Mouse (Mus musculus) lung, postnatal 0 days (tissue): ENCODE results near the gene Iqsec1. TPM values are rescaled to one million over a fixed set of nuclear protein-coding genes. Genes with fewer than 3 reads are reported as not detected.

Experiments used
- ATAC-seq: fragments of 200-750 bp; cut with Nextera tagmentation; 2 replicates; pipeline ENCODE4 v1.8.0; 2017; ENCODE audit warnings: moderate library complexity
- DNase-seq: peaks from one replicate; pipeline ENCODE4 v3.0.0-alpha.2; 2016; ENCODE audit warnings: low spot score
- H3K27ac ChIP-seq: fragments of 300-500 bp; sonication (generic); 2 replicates; pipeline ENCODE4 v1.5.1; 2014; ENCODE audit warnings: antibody characterized with exemption, mild to moderate bottlenecking, low read length, mixed read lengths
- H3K27me3 ChIP-seq: fragments of 300-500 bp; sonication (generic); replicated peaks from 2 replicates; pipeline ENCODE4 v1.6.1; 2014; ENCODE audit warnings: low read length, mixed read lengths; ENCODE audit not compliant: insufficient read depth
- H3K36me3 ChIP-seq: fragments of 300-500 bp; sonication (generic); 2 replicates; pipeline ENCODE4 v1.6.1; 2014; ENCODE audit warnings: low read length, mixed read lengths; ENCODE audit not compliant: insufficient read depth
- H3K4me1 ChIP-seq: fragments of 300-500 bp; sonication (generic); 2 replicates; pipeline ENCODE4 v1.6.1; 2014; ENCODE audit warnings: antibody characterized with exemption, low read depth, low read length, mixed read lengths; ENCODE audit not compliant: insufficient read depth
- H3K4me2 ChIP-seq: fragments of 300-500 bp; sonication (generic); replicated peaks from 2 replicates; pipeline ENCODE4 v1.6.1; 2014; ENCODE audit warnings: low read depth, mild to moderate bottlenecking, low read length, moderate library complexity, mixed read lengths
- H3K4me3 ChIP-seq: fragments of 300-500 bp; sonication (generic); 2 replicates; pipeline ENCODE4 v1.5.1; 2014; ENCODE audit warnings: low read depth, low read length
- H3K9ac ChIP-seq: fragments of 300-500 bp; sonication (generic); replicated peaks from 2 replicates; pipeline ENCODE4 v1.6.1; 2014; ENCODE audit warnings: low read depth, mild to moderate bottlenecking
- H3K9me3 ChIP-seq: fragments of 300-500 bp; sonication (generic); 2 replicates; pipeline ENCODE4 v1.6.1; 2016; ENCODE audit warnings: low read length, mixed read lengths
- CTCF ChIP-seq: IDR thresholded peaks from 2 replicates; pipeline ENCODE4 v1.5.1; 2016; ENCODE audit warnings: antibody characterized with exemption, mild to moderate bottlenecking
- EP300 ChIP-seq: IDR thresholded peaks from 2 replicates; pipeline ENCODE4 v1.6.1; 2016; ENCODE audit warnings: antibody characterized with exemption, mild to moderate bottlenecking, control low read depth
- WGBS: fragments of 180-500 bp; shearing (Covaris S2); extraction: QIAGEN DNeasy Blood & Tissue Kit; methylation state at CpG from one replicate; pipeline ENCODE4 v1.1.7; 2014; 5-methylcytosine and 5-hydroxymethylcytosine counted together
- microRNA-seq: library from miRNA; unstranded; fragments of <30 nt; microRNA quantifications from one replicate; pipeline ENCODE4, GENCODE M21; 2016
- polyA plus RNA-seq: library from polyadenylated mRNA; unstranded; fragments of >200 nt; fragmentation: Nextera tagmentation; extraction: Ambion mirVana; gene quantifications from 2 replicates; pipeline ENCODE4 v1.2.1, GENCODE M21; 2015

The Iqsec1 gene
- polyA plus RNA-seq, 1 experiment from 2014 or later, result 18.6 TPM

GRCm38 (mm10) chr6:90613277-90613676, 375.2 kb downstream of the Iqsec1 start:
- H3K27me3 ChIP-seq, result no peaks in the 10 kb centered on the region
- H3K4me2 ChIP-seq, result no peak overlapping the region
- no peak for TF ChIP-seq CTCF
- no peak overlapping the region for H3K4me3 ChIP-seq
- ATAC-seq (no peak), DNase-seq (no peak)
- H3K9ac ChIP-seq, result no peak overlapping the region
- H3K27ac ChIP-seq, result no peak overlapping the region
- no peaks in the 10 kb centered on the region for H3K9me3 ChIP-seq
- no peaks in the 10 kb centered on the region for H3K4me1 ChIP-seq
- no peaks in the 10 kb centered on the region for H3K36me3 ChIP-seq
- 78% methylated on average over 8 of the region's 8 CpGs for WGBS

- no peaks in the 10 kb centered on the region for H3K27me3 ChIP-seq
- H3K36me3 ChIP-seq, result no peaks in the 10 kb centered on the region
- no peak for ATAC-seq
- TF ChIP-seq CTCF (no peak), EP300 (no peak)
- H3K4me2 ChIP-seq, result no peak overlapping the region
- H3K4me3 ChIP-seq, result no peak overlapping the region
- WGBS, result 91% methylated on average over 5 of the region's 5 CpGs
- no peak overlapping the region for H3K9ac ChIP-seq
- H3K9me3 ChIP-seq, result no peaks in the 10 kb centered on the region
- H3K27ac ChIP-seq, result no peak overlapping the region
- no peaks in the 10 kb centered on the region; the same call in 1 of the 2 replicates for H3K4me1 ChIP-seq
- no peak for DNase-seq
Observed at GRCm38 (mm10) chr6:90610248-90610647, 378.2 kb downstream of the Iqsec1 start.

- Histone ChIP-seq H3K9ac (no peak overlapping the region), H3K4me3 (no peak overlapping the region), H3K4me1 (no peaks in the 10 kb centered on the region; the same call in 1 of the 2 replicates), H3K4me2 (no peak overlapping the region), H3K27ac (no peak overlapping the region), H3K9me3 (no peaks in the 10 kb centered on the region), H3K27me3 (no peaks in the 10 kb centered on the region), H3K36me3 (no peaks in the 10 kb centered on the region)
- peak; percentile 74 for TF ChIP-seq CTCF
- TF ChIP-seq EP300, result no peak
- peak; percentile 47 for DNase-seq
- WGBS, result 70% methylated on average over 6 of the region's 6 CpGs
- ATAC-seq, result no peak
Observed at GRCm38 (mm10) chr6:90608186-90608585, 380.3 kb downstream of the Iqsec1 start.

GRCm38 (mm10) chr6:90607196-90607595, 381.3 kb downstream of the Iqsec1 start:
- TF ChIP-seq EP300 (no peak), CTCF (peak; percentile 91)
- peak; percentile 88 for DNase-seq
- Histone ChIP-seq H3K4me1 (no peaks in the 10 kb centered on the region; the same call in 1 of the 2 replicates), H3K36me3 (no peaks in the 10 kb centered on the region), H3K4me3 (no peak overlapping the region), H3K9ac (no peak overlapping the region), H3K4me2 (0 out of 2 replicates have a peak overlapping the region, but pooled peaks have one; percentile 8), H3K9me3 (no peaks in the 10 kb centered on the region), H3K27me3 (no peaks in the 10 kb centered on the region), H3K27ac (no peak overlapping the region)
- ATAC-seq, result no peak
- WGBS, result 9% methylated on average over 5 of the region's 5 CpGs

GRCm38 (mm10) chr6:90606538-90606937, 381.9 kb downstream of the Iqsec1 start:
- no peak for TF ChIP-seq EP300
- TF ChIP-seq CTCF, result peak; percentile 93
- peak; percentile 64 for DNase-seq
- Histone ChIP-seq H3K4me2 (0 out of 2 replicates have a peak overlapping the region, but pooled peaks have one; percentile 8), H3K27me3 (no peaks in the 10 kb centered on the region), H3K4me1 (no peaks in the 10 kb centered on the region; the same call in 1 of the 2 replicates), H3K9ac (no peak overlapping the region), H3K9me3 (no peaks in the 10 kb centered on the region), H3K4me3 (no peak overlapping the region), H3K36me3 (no peaks in the 10 kb centered on the region), H3K27ac (no peak overlapping the region)
- ATAC-seq, result no peak
- WGBS, result 29% methylated on average over 7 of the region's 7 CpGs

Small RNA genes within 50 kb of the gene (microRNA-seq; reads per million reads assigned to microRNA genes)
- gene Gm24816, result not detected

Other genes starting within 250 kb of the Iqsec1 start
- gene Nup210, start 128.1 kb upstream of the Iqsec1 start, polyA plus RNA-seq, result 5.8 and 7.0 TPM in 2 replicates
- gene Hdac11, start 168.0 kb upstream of the Iqsec1 start, polyA plus RNA-seq, result 3.8 and 3.9 TPM in 2 replicates
- 63.0 and 63.8 TPM in 2 replicates for gene Fbln2, start 223.8 kb upstream of the Iqsec1 start, polyA plus RNA-seq